Mouse (Mus musculus) limb, embryonic 14.5 days (tissue): ENCODE data around the gene Dip2b. TPM values are rescaled to one million over a fixed set of nuclear protein-coding genes. Genes with fewer than 3 reads are reported as not detected.

Source experiments
- ATAC-seq: fragments of 200-750 bp; cut with Nextera tagmentation; 2 replicates; pipeline ENCODE4 v1.8.0; 2017; ENCODE audit warnings: low read depth, moderate number of reproducible peaks, moderate TSS enrichment; ENCODE audit not compliant: low FRiP score
- DNase-seq: peaks from one replicate; pipeline ENCODE4 v3.0.0-alpha.2; 2015; ENCODE audit warnings: low spot score
- H3K27ac ChIP-seq: fragments of 300-500 bp; sonication (generic); replicated peaks from 2 replicates; pipeline ENCODE4 v1.5.1; 2014; ENCODE audit warnings: low read depth, mild to moderate bottlenecking, low read length, moderate library complexity, mixed read lengths
- H3K27me3 ChIP-seq: fragments of 300-500 bp; sonication (generic); 2 replicates; pipeline ENCODE4 v1.6.1; 2014; ENCODE audit warnings: low read length, mixed read lengths; ENCODE audit not compliant: control insufficient read depth, insufficient read depth
- H3K36me3 ChIP-seq: fragments of 300-500 bp; sonication (generic); 2 replicates; pipeline ENCODE4 v1.6.1; 2014; ENCODE audit warnings: mild to moderate bottlenecking, low read length, moderate library complexity, mixed read lengths; ENCODE audit not compliant: control insufficient read depth, insufficient read depth
- H3K4me1 ChIP-seq: fragments of 300-500 bp; sonication (generic); 2 replicates; pipeline ENCODE4 v1.6.1; 2014; ENCODE audit warnings: antibody characterized with exemption, low read length, mixed read lengths; ENCODE audit not compliant: control insufficient read depth, insufficient read depth
- H3K4me2 ChIP-seq: fragments of 300-500 bp; sonication (generic); replicated peaks from 2 replicates; pipeline ENCODE4 v1.6.1; 2014; ENCODE audit warnings: low read depth, mild to moderate bottlenecking, low read length, moderate library complexity; ENCODE audit not compliant: severe bottlenecking
- H3K4me3 ChIP-seq: fragments of 300-500 bp; sonication (generic); replicated peaks from 2 replicates; pipeline ENCODE4 v1.5.1; 2014; ENCODE audit warnings: low read length
- H3K9ac ChIP-seq: fragments of 300-500 bp; sonication (generic); 2 replicates; pipeline ENCODE4 v1.6.1; 2014; ENCODE audit warnings: mild to moderate bottlenecking, low read depth, low read length, moderate library complexity; ENCODE audit not compliant: severe bottlenecking
- H3K9me3 ChIP-seq: fragments of 300-500 bp; sonication (generic); 2 replicates; pipeline ENCODE4 v1.6.1; 2016; ENCODE audit warnings: low read length; ENCODE audit not compliant: control insufficient read depth
- POLR2A ChIP-seq: fragments of 200-500 bp; IDR thresholded peaks from 2 replicates; pipeline ENCODE4 v1.8.0; 2012; ENCODE audit warnings: inconsistent platforms, mild to moderate bottlenecking, moderate library complexity, borderline replicate concordance; ENCODE audit not compliant: insufficient read depth, insufficient read length; ENCODE audit errors: extremely low read depth
- WGBS: fragments of 180-500 bp; shearing (Covaris S2); extraction: QIAGEN DNeasy Blood & Tissue Kit; methylation state at CpG from one replicate; pipeline ENCODE4 v1.1.7; 2014; 5-methylcytosine and 5-hydroxymethylcytosine counted together
- polyA plus RNA-seq, 2 experiments: library from polyadenylated mRNA; depleted of rRNA in 1 of 2; stranded (reverse) in 1 of 2; unstranded in 1 of 2; fragments of >200 nt; fragmentation: Nextera tagmentation in 1 of 2; extraction: Ambion mirVana in 1 of 2; gene quantifications; 2 replicates each; pipeline versions ENCODE4 v1.2.1 to v1.2.3; 2012 to 2014

The Dip2b gene
- polyA plus RNA-seq, 2 experiments, result 13.0 to 15.0 TPM

GRCm38 (mm10) chr15:100069101-100069500, 30.6 kb downstream of the Dip2b start:
- H3K27me3 ChIP-seq, result no peaks in the 10 kb centered on the region
- H3K4me2 ChIP-seq, result no peak overlapping the region
- DNase-seq, result no peak
- H3K27ac ChIP-seq, result no peak overlapping the region
- TF ChIP-seq POLR2A, result no peak
- H3K9me3 ChIP-seq, result no peaks in the 10 kb centered on the region
- WGBS, result 85% methylated on average over 4 of the region's 4 CpGs
- no peak overlapping the region for H3K9ac ChIP-seq
- ATAC-seq, result no peak
- no peak overlapping the region for H3K4me3 ChIP-seq
- H3K36me3 ChIP-seq, result no peaks in the 10 kb centered on the region
- H3K4me1 ChIP-seq, result peaks cover 6% of the 10 kb centered on the region

- 78% methylated on average over 8 of the region's 8 CpGs for WGBS
- Histone ChIP-seq H3K36me3 (no peaks in the 10 kb centered on the region), H3K4me3 (no peak overlapping the region), H3K4me2 (no peak overlapping the region), H3K27me3 (no peaks in the 10 kb centered on the region), H3K4me1 (peaks cover 11% of the 10 kb centered on the region), H3K9me3 (no peaks in the 10 kb centered on the region), H3K9ac (no peak overlapping the region), H3K27ac (no peak overlapping the region)
- DNase-seq (no peak), ATAC-seq (no peak)
- TF ChIP-seq POLR2A, result no peak
These were observed 31.6 kb downstream of the Dip2b start for GRCm38 (mm10) chr15:100070021-100070420.

GRCm38 (mm10) chr15:100071819-100072218, 33.4 kb downstream of the Dip2b start:
- ATAC-seq, result no peak
- no peak for DNase-seq
- Histone ChIP-seq H3K4me2 (no peak overlapping the region), H3K27me3 (no peaks in the 10 kb centered on the region), H3K27ac (no peak overlapping the region), H3K9me3 (no peaks in the 10 kb centered on the region), H3K9ac (no peak overlapping the region), H3K4me3 (no peak overlapping the region), H3K36me3 (no peaks in the 10 kb centered on the region), H3K4me1 (peaks cover 12% of the 10 kb centered on the region)
- TF ChIP-seq POLR2A, result no peak
- 76% methylated on average over 3 of the region's 3 CpGs for WGBS

- DNase-seq, result no peak
- no peak overlapping the region for H3K9ac ChIP-seq
- H3K4me2 ChIP-seq, result no peak overlapping the region
- no peaks in the 10 kb centered on the region for H3K27me3 ChIP-seq
- H3K27ac ChIP-seq, result no peak overlapping the region
- H3K36me3 ChIP-seq, result no peaks in the 10 kb centered on the region
- no peaks in the 10 kb centered on the region for H3K9me3 ChIP-seq
- no peak for ATAC-seq
- no peak for TF ChIP-seq POLR2A
- 75% methylated on average over 9 of the region's 9 CpGs for WGBS
- no peak overlapping the region for H3K4me3 ChIP-seq
- H3K4me1 ChIP-seq, result peaks cover 12% of the 10 kb centered on the region
These were observed 35.4 kb downstream of the Dip2b start for GRCm38 (mm10) chr15:100073696-100074453.

GRCm38 (mm10) chr15:100074754-100075153, 36.3 kb downstream of the Dip2b start:
- no peak for TF ChIP-seq POLR2A
- no peak overlapping the region for H3K9ac ChIP-seq
- no peak for ATAC-seq
- no peaks in the 10 kb centered on the region for H3K36me3 ChIP-seq
- DNase-seq, result no peak
- no peak overlapping the region for H3K4me2 ChIP-seq
- WGBS, result 22% methylated on average over 4 of the region's 8 CpGs
- H3K4me3 ChIP-seq, result no peak overlapping the region
- H3K9me3 ChIP-seq, result no peaks in the 10 kb centered on the region
- no peak overlapping the region for H3K27ac ChIP-seq
- no peaks in the 10 kb centered on the region for H3K27me3 ChIP-seq
- H3K4me1 ChIP-seq, result peaks cover 12% of the 10 kb centered on the region
